Mouse (Mus musculus) spleen, adult 2 months (tissue): ENCODE results near the gene Cyp2g1.

Experiments used
- CTCF ChIP-seq: fragments of 200-500 bp; IDR thresholded peaks from 2 replicates; pipeline ENCODE4 v1.5.1; 2011; ENCODE audit warnings: mild to moderate bottlenecking, inconsistent platforms; ENCODE audit not compliant: insufficient read depth, insufficient read length, insufficient replicate concordance; ENCODE audit errors: extremely low read depth
- POLR2A ChIP-seq: fragments of 200-500 bp; IDR thresholded peaks from 2 replicates; pipeline ENCODE4 v1.6.1; 2011; ENCODE audit warnings: low read depth, low read length, inconsistent platforms

DNA sequence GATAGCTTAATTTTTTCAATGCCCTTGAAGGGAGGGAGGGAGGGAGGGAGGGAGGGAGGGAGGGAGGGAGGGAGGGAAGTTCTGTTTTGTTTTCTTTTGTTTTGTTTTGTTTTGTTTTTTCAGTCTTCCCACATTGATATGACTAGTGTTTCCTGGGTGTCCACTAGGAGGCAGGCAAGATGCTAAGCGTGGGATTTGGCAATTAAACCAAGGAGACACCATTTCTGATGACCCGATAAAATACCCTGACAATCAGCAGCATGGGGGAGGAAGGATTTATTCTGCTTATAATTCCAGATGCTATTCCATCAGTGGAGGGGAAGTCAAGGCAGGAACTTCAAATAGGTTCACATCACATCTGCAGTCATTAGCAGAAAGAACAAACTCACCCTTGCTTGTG, 30.9 kb upstream of the Cyp2g1 start:
- TF ChIP-seq POLR2A: no peak
- TF ChIP-seq CTCF: no peak
